Mouse (Mus musculus): ENCODE measurements around the gene Efna5. TPM values are rescaled to one million over a fixed set of nuclear protein-coding genes. Genes with fewer than 3 reads are reported as not detected.

The Efna5 gene
- polyA plus RNA-seq, 1 experiment: 2.5 TPM

DNA sequence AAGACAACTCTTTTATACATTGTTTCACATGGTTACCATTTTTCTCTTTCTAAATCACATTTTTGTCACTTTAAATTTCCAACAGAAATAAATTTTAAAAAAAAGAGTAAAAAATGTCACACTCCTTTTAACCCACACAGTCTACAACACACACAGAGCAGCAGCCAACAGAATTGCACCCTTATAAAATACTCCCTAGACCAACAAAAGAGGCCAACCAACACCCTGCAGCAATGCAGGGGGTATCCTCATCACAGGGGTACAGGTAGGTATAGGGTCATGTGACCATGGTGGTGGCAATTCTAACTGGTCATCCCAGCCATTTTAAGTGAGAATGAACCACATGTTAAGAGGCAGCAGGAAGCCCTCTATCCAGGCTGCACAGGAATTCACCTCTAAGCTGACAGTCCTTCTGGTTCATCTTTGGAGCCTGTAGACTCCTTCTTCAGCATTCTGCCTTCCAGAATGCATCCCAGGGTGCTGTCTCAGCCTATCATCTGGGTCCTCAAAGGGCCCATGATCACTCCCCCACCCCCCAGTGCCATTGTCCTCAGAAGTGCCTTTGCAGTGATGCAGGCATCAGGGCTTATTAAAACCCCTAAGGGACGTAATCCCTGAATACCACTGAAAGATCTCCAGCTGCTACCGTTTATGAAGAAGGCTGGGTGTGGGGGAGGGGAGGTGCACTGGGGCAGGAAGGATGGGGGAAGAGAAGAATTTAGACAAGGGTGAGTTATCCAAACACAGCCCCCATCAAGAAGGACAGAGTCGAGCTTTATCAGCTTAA lies 28.1 kb downstream of the Efna5 start:
- no peak overlapping the region for H3K4me3 ChIP-seq (ENCODE audit: insufficient read depth, low read depth, low read length)
- H3K36me3 ChIP-seq (ENCODE audit: control insufficient read depth, insufficient read depth, low read length): no peaks in the 10 kb centered on the region
- DNase-seq: no peak
- H3K27me3 ChIP-seq (replicated peaks; ENCODE audit: control insufficient read depth, insufficient read depth, low read length): no peaks in the 10 kb centered on the region
- WGBS: 22% methylated on average over 3 of the region's 3 CpGs
- TF ChIP-seq CTCF (conservative IDR thresholded peaks at IDR 0.05; ENCODE audit: insufficient read depth, insufficient read length, low read depth, low read length) (no peak), POLR2A (IDR thresholded peaks at IDR 0.05; ENCODE audit: low read depth, low read length) (no peak)
- H3K27ac ChIP-seq (ENCODE audit: insufficient read depth, low read depth, low read length): no peak overlapping the region
- H3K4me1 ChIP-seq (ENCODE audit: control insufficient read depth, insufficient read depth, low read length): no peaks in the 10 kb centered on the region

DNA sequence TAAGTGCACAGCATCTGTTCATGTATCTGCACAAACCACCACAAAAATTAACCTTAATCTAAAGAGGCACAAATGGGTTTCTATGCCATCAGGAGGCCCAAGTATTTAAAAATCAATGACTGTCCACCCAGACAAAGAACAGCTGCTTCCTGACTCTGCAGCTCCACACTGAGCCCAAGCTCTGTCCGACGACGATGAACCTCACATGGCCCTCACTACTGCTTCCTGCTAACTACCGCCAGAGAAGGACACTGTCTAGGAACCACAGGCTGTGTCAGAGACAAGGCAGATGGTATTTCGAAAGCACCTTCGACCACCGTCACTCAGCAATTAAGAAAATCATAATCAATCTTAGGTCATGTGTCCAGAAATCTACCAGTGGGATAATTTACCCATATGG lies 29.8 kb downstream of the Efna5 start:
- H3K27ac ChIP-seq (ENCODE audit: insufficient read depth, low read depth, low read length): no peak overlapping the region
- H3K4me3 ChIP-seq (ENCODE audit: insufficient read depth, low read depth, low read length): no peak overlapping the region
- TF ChIP-seq POLR2A (IDR thresholded peaks at IDR 0.05; ENCODE audit: low read depth, low read length): no peak
- no peak for TF ChIP-seq CTCF (conservative IDR thresholded peaks at IDR 0.05; ENCODE audit: insufficient read depth, insufficient read length, low read depth, low read length)
- no peaks in the 10 kb centered on the region for H3K27me3 ChIP-seq (replicated peaks; ENCODE audit: control insufficient read depth, insufficient read depth, low read length)
- H3K4me1 ChIP-seq (ENCODE audit: control insufficient read depth, insufficient read depth, low read length): no peaks in the 10 kb centered on the region
- H3K36me3 ChIP-seq (ENCODE audit: control insufficient read depth, insufficient read depth, low read length): no peaks in the 10 kb centered on the region
- 55% methylated on average over 7 of the region's 7 CpGs for WGBS
- no peak for DNase-seq

DNA sequence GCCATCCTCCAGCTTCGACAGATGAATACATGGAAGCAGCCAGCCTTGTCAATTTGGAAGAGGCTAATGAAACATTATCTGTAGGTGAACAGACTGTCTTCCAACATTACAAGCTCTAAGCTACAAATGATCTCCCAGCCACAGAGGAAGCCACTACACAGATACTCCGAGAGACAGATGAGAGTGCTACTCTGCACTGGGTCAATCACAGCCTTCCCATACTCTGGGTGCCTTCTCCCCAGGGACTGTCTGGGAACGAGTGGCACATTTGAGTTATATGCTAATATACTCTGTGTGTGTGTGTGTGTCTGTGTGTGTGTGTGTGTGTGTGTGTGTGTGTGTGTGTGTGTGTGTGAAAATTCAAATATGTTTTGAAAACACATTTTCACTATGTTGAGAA lies 30.5 kb downstream of the Efna5 start:
- Histone ChIP-seq H3K36me3 (ENCODE audit: control insufficient read depth, insufficient read depth, low read length) (no peaks in the 10 kb centered on the region), H3K27ac (ENCODE audit: insufficient read depth, low read depth, low read length) (no peak overlapping the region), H3K4me3 (ENCODE audit: insufficient read depth, low read depth, low read length) (no peak overlapping the region), H3K27me3 (replicated peaks; ENCODE audit: control insufficient read depth, insufficient read depth, low read length) (no peaks in the 10 kb centered on the region), H3K4me1 (ENCODE audit: control insufficient read depth, insufficient read depth, low read length) (no peaks in the 10 kb centered on the region)
- no peak for DNase-seq
- 69% methylated on average over 3 of the region's 3 CpGs for WGBS
- no peak for TF ChIP-seq POLR2A (IDR thresholded peaks at IDR 0.05; ENCODE audit: low read depth, low read length)
- TF ChIP-seq CTCF (conservative IDR thresholded peaks at IDR 0.05; ENCODE audit: insufficient read depth, insufficient read length, low read depth, low read length): no peak

DNA sequence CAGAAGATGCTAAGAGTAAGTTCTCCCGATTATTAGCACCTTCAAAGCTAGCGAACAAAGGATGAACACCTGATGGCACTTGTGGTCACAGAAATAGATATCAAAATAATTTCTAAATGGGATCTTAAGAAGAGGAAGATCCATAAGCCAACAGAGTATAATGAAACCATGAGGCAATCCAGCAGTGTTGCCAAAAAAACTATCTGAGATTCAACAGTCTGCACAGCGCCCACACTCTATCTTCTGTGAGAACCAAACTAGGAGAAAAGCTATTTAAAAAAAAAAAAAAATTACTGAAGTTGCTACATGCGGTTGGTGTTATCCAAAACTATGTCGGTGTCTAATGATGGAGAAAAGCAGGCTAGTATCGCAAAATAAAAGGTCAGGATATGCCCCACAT lies 31.4 kb downstream of the Efna5 start:
- TF ChIP-seq POLR2A (IDR thresholded peaks at IDR 0.05; ENCODE audit: low read depth, low read length): no peak
- no peak for TF ChIP-seq CTCF (conservative IDR thresholded peaks at IDR 0.05; ENCODE audit: insufficient read depth, insufficient read length, low read depth, low read length)
- Histone ChIP-seq H3K27ac (ENCODE audit: insufficient read depth, low read depth, low read length) (no peak overlapping the region), H3K4me1 (ENCODE audit: control insufficient read depth, insufficient read depth, low read length) (no peaks in the 10 kb centered on the region), H3K27me3 (replicated peaks; ENCODE audit: control insufficient read depth, insufficient read depth, low read length) (no peaks in the 10 kb centered on the region), H3K4me3 (ENCODE audit: insufficient read depth, low read depth, low read length) (no peak overlapping the region), H3K36me3 (ENCODE audit: control insufficient read depth, insufficient read depth, low read length) (no peaks in the 10 kb centered on the region)
- WGBS: 86% methylated on average over 6 of the region's 6 CpGs
- DNase-seq: no peak

DNA sequence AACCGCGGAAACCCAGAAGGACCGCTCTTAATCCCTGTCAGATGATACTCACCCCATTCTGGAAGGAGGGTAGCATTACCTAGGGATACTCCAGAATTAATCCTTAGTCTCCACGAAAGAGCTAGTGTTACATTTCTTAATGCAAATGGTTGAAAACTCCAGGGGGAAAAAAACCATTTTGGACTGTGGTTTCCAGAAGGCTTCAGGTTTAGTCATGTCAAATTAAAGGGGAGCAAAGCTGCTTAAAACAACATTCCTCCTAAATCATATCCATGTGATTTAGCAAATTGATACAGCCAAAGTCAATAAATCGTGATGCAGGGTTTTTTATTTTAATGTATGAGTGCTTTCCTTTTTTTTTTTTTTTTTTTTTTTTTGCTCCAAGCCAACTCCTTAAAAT lies 35.5 kb downstream of the Efna5 start:
- no peak for TF ChIP-seq POLR2A (IDR thresholded peaks at IDR 0.05; ENCODE audit: low read depth, low read length)
- TF ChIP-seq CTCF (conservative IDR thresholded peaks at IDR 0.05; ENCODE audit: insufficient read depth, insufficient read length, low read depth, low read length): no peak
- DNase-seq: no peak
- 50% methylated on average over 5 of the region's 5 CpGs for WGBS
- H3K4me1 ChIP-seq (ENCODE audit: control insufficient read depth, insufficient read depth, low read length): no peaks in the 10 kb centered on the region
- H3K27me3 ChIP-seq (replicated peaks; ENCODE audit: control insufficient read depth, insufficient read depth, low read length): no peaks in the 10 kb centered on the region
- H3K27ac ChIP-seq (ENCODE audit: insufficient read depth, low read depth, low read length): no peak overlapping the region
- no peaks in the 10 kb centered on the region for H3K36me3 ChIP-seq (ENCODE audit: control insufficient read depth, insufficient read depth, low read length)
- no peak overlapping the region for H3K4me3 ChIP-seq (ENCODE audit: insufficient read depth, low read depth, low read length)

DNA sequence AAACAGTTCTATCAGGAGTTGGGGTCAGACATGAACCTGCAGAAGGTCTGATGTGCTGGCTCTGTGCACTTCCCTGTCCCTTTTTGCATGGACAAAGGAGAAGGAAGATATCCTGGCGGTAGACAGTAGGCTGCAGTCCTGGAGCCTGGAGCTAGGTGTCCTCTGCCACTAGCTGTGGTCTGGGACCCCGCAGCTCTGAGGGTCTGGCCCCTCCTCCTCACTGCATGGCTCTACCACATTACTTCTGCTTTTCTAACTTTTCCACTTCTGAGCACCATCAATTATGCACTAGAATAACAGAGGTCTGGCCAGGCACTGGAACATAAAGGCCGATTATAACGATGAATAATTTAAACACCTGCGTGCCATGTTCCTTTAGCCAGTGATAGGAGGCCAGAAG lies 36.8 kb downstream of the Efna5 start:
- Histone ChIP-seq H3K4me3 (ENCODE audit: insufficient read depth, low read depth, low read length) (no peak overlapping the region), H3K36me3 (ENCODE audit: control insufficient read depth, insufficient read depth, low read length) (no peaks in the 10 kb centered on the region), H3K4me1 (ENCODE audit: control insufficient read depth, insufficient read depth, low read length) (no peaks in the 10 kb centered on the region), H3K27ac (ENCODE audit: insufficient read depth, low read depth, low read length) (no peak overlapping the region), H3K27me3 (replicated peaks; ENCODE audit: control insufficient read depth, insufficient read depth, low read length) (no peaks in the 10 kb centered on the region)
- TF ChIP-seq POLR2A (IDR thresholded peaks at IDR 0.05; ENCODE audit: low read depth, low read length): no peak
- TF ChIP-seq CTCF (conservative IDR thresholded peaks at IDR 0.05; ENCODE audit: insufficient read depth, insufficient read length, low read depth, low read length): no peak
- no peak for DNase-seq
- 69% methylated on average over 5 of the region's 5 CpGs for WGBS

DNA sequence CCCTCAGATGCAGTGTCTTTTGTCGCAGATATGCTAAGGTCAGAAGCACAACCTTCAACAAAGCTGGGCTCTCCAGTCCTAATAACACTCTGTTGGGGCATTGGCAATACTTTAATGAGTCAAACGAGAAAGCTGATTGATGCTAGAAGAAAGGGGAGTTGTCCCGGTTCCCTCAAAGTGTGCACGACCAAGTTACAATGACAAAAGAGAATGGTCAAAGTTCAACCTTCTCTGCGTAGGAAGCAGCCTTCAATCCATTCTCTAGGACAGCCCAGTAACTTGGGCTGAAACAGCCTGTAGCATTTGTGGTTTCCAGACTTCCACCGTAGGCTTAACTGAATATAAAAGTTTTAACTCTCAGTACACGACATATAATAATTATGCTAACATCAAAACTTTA lies 43.8 kb downstream of the Efna5 start:
- no peak for TF ChIP-seq CTCF (conservative IDR thresholded peaks at IDR 0.05; ENCODE audit: insufficient read depth, insufficient read length, low read depth, low read length)
- Histone ChIP-seq H3K36me3 (ENCODE audit: control insufficient read depth, insufficient read depth, low read length) (no peaks in the 10 kb centered on the region), H3K4me1 (ENCODE audit: control insufficient read depth, insufficient read depth, low read length) (no peaks in the 10 kb centered on the region), H3K27me3 (replicated peaks; ENCODE audit: control insufficient read depth, insufficient read depth, low read length) (no peaks in the 10 kb centered on the region), H3K27ac (ENCODE audit: insufficient read depth, low read depth, low read length) (no peak overlapping the region), H3K4me3 (ENCODE audit: insufficient read depth, low read depth, low read length) (no peak overlapping the region)
- 38% methylated on average over 7 of the region's 7 CpGs for WGBS
- no peak for DNase-seq
